Mouse (Mus musculus): ENCODE data around the gene Smarcd1. TPM values are rescaled to one million over a fixed set of nuclear protein-coding genes. Genes with fewer than 3 reads are reported as not detected.

Gene Smarcd1
- total and polyA plus RNA-seq, 2 experiments from 2014 or later = 16.8 to 35.7 TPM

DNA sequence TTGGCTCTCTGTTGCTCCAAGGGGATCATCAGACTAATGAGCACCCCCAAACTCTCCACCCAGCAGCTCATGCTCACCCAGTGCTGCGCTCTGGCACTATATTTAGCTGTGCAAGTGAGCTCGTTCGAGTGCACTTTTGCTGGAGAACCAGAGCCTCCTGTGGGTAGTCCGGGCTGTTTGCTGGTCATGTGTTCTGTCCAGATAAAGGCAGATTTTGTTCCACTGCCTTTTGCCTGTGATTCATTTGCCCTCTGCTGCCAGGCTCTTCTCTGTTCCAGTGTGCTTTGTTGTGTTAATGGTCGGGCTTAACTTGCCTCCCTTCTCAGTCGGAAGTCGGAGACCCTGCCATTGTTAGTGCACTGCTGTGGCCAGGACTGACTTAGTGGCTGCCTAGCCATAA, 3.0 kb downstream of the Smarcd1 start:
- Histone ChIP-seq H3K9ac (replicated peaks; ENCODE audit: low read depth, low read length) (peak overlapping the region; percentile 36; the same call in 1 of the 2 replicates), H3K27ac (ENCODE audit: low read depth) (peak overlapping the region; percentile 99), H3K36me3 (replicated peaks; ENCODE audit: control insufficient read depth, insufficient read depth, low read length) (peaks cover 36% of the 10 kb centered on the region), H3K4me3 (ENCODE audit: low read depth, low read length) (peak overlapping the region; percentile 26), H3K9me3 (replicated peaks; ENCODE audit: control insufficient read depth, low read length) (no peaks in the 10 kb centered on the region), H3K4me1 (ENCODE audit: control insufficient read depth, insufficient read depth) (peaks cover 31% of the 10 kb centered on the region), H3K27me3 (ENCODE audit: control insufficient read depth, insufficient read depth, low read length) (no peaks in the 10 kb centered on the region), H3K4me2 (ENCODE audit: low read depth, low read length) (peak overlapping the region; percentile 70)
- TF ChIP-seq EP300 (IDR thresholded peaks at IDR 0.05; ENCODE audit: low read depth) = no peak
- TF ChIP-seq CTCF (IDR thresholded peaks at IDR 0.05; ENCODE audit: low read depth) = no peak
- 16% methylated on average over 7 of the region's 7 CpGs for WGBS
- ATAC-seq (ENCODE audit: insufficient read depth, low read depth) (peak; percentile 64), DNase-seq (ENCODE audit: low spot score) (peak; percentile 83)

DNA sequence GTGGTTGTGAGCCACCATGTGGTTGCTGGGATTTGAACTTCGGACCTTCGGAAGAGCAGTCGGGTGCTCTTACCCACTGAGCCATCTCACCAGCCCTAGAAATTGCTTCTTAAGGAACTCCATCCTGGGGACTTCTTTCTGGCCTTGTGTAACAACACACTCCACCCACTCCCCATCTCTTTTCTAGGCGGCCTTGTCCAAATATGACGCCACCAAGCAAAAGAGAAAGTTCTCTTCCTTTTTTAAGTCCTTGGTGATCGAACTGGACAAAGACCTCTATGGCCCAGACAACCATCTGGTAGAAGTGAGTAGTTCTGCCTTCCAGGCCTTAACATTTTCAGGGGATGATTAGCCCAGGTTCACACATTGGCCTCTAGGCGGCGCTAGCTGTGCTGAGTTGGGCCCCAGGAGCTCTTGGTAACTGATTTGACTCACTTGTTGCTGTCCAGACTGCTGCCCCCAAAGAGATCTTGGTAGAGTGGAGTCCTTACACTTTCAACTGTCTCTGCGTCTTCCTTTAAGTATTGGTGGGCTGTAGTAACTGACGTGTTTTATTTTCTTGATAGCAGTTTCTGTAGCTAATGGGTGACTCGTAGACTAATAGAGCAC, 3.6 kb downstream of the Smarcd1 start, which contains the start of gene Gm17349:
TSS of gene Gm17349 (minus strand) at position 51 of the 609 bp plus-strand sequence.
- H3K27ac ChIP-seq (ENCODE audit: low read depth) = peak within 1 kb of the TSS; percentile 99
- no peak for ATAC-seq (ENCODE audit: insufficient read depth, low read depth)
- H3K9me3 ChIP-seq (replicated peaks; ENCODE audit: control insufficient read depth, low read length) = no peaks in the 10 kb centered on the region
- peak within 1 kb of the TSS; percentile 26 for H3K4me3 ChIP-seq (ENCODE audit: low read depth, low read length)
- peaks cover 31% of the 10 kb centered on the region for H3K4me1 ChIP-seq (ENCODE audit: control insufficient read depth, insufficient read depth)
- no peaks in the 10 kb centered on the region for H3K27me3 ChIP-seq (ENCODE audit: control insufficient read depth, insufficient read depth, low read length)
- peak; percentile 69 for DNase-seq (ENCODE audit: low spot score)
- H3K9ac ChIP-seq (replicated peaks; ENCODE audit: low read depth, low read length) = peak within 1 kb of the TSS; percentile 36
- 64% methylated on average over 11 of the region's 11 CpGs for WGBS
- TF ChIP-seq CTCF (IDR thresholded peaks at IDR 0.05; ENCODE audit: low read depth) (peak; percentile 74), EP300 (IDR thresholded peaks at IDR 0.05; ENCODE audit: low read depth) (no peak)
- H3K36me3 ChIP-seq (replicated peaks; ENCODE audit: control insufficient read depth, insufficient read depth, low read length) = peaks cover 43% of the 10 kb centered on the region
- peak within 1 kb of the TSS; percentile 70 for H3K4me2 ChIP-seq (ENCODE audit: low read depth, low read length)

DNA sequence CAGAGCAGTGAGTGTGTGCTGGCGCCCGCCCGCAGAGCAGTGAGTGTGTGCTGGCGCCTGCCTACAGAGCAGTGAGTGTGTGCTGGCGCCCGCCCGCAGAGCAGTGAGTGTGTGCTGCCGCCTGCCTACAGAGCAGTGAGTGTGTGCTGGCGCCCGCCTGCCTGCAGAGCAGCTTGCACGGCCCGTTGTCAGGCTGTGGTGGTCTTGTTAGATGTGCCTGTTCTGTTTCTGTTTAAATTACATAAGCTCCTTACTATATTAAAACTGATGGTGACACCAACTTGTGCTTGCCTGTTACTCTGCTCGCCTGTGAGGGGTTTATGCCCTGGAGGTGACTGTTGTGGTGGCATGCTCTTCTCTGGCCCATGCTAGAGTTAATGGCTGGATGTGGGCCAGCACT, 6.2 kb downstream of the Smarcd1 start:
- no peak overlapping the region for H3K9ac ChIP-seq (replicated peaks; ENCODE audit: low read depth, low read length)
- peaks cover 69% of the 10 kb centered on the region for H3K36me3 ChIP-seq (replicated peaks; ENCODE audit: control insufficient read depth, insufficient read depth, low read length)
- H3K9me3 ChIP-seq (replicated peaks; ENCODE audit: control insufficient read depth, low read length) = no peaks in the 10 kb centered on the region
- DNase-seq (ENCODE audit: low spot score) (no peak), ATAC-seq (ENCODE audit: insufficient read depth, low read depth) (no peak)
- WGBS = 93% methylated on average over 13 of the region's 13 CpGs
- no peaks in the 10 kb centered on the region for H3K27me3 ChIP-seq (ENCODE audit: control insufficient read depth, insufficient read depth, low read length)
- H3K4me2 ChIP-seq (ENCODE audit: low read depth, low read length) = no peak overlapping the region
- no peak for TF ChIP-seq EP300 (IDR thresholded peaks at IDR 0.05; ENCODE audit: low read depth)
- TF ChIP-seq CTCF (IDR thresholded peaks at IDR 0.05; ENCODE audit: low read depth) = no peak
- no peak overlapping the region for H3K4me3 ChIP-seq (ENCODE audit: low read depth, low read length)
- no peak overlapping the region for H3K27ac ChIP-seq (ENCODE audit: low read depth)
- H3K4me1 ChIP-seq (ENCODE audit: control insufficient read depth, insufficient read depth) = peaks cover 19% of the 10 kb centered on the region

DNA sequence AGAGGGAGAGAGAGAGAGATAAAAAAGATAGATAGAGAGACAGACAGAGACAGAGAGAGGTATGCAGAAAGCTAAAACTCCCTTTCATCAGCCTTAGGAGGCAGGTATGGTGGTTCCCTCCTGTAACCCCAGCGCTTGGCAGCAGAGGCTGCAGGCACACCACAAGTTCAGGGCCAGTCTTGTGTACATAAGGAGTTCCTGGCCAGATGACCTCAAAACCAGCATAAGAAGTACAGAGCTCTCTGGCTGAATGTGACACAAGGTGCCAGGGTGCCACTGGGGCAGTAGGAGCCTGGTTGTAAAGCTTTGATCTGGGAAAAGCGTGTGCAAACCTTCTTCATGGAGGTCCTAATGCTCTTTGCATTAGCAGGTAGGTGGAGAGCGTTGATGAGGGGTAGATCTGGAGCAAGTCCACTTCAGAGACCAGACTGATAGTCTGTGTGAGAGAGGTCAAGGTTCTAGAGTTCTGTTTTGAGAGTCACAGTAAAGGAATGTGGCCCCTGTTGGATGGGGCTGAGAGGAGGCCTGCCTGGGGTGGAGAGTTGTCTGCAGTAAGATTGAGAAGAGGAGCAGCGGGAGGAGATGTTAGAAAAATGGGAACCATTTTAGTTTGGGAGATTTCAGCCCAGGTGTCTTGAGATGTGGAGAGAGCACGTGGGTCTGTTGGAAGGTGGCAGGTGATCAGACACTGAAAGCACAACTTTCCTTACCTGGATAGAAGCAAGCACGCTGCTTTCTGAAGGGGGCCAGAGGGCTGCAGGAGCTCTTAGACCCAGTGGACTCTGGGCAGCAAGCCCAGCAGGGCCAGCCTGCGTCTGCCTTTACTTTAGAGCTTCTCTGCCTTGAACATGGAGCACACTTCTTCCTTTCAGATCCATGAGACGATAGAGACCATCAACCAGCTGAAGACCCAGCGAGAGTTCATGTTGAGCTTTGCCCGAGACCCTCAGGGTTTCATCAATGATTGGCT, 8.6 kb downstream of the Smarcd1 start:
- Histone ChIP-seq H3K4me3 (ENCODE audit: low read depth, low read length) (no peak overlapping the region), H3K4me2 (ENCODE audit: low read depth, low read length) (no peak overlapping the region), H3K27me3 (ENCODE audit: control insufficient read depth, insufficient read depth, low read length) (no peaks in the 10 kb centered on the region), H3K36me3 (replicated peaks; ENCODE audit: control insufficient read depth, insufficient read depth, low read length) (peaks cover 69% of the 10 kb centered on the region), H3K27ac (ENCODE audit: low read depth) (no peak overlapping the region), H3K9me3 (replicated peaks; ENCODE audit: control insufficient read depth, low read length) (no peaks in the 10 kb centered on the region), H3K9ac (replicated peaks; ENCODE audit: low read depth, low read length) (no peak overlapping the region), H3K4me1 (ENCODE audit: control insufficient read depth, insufficient read depth) (peaks cover 5% of the 10 kb centered on the region; the same call in 1 of the 2 replicates)
- no peak for ATAC-seq (ENCODE audit: insufficient read depth, low read depth)
- DNase-seq (ENCODE audit: low spot score) = no peak
- no peak for TF ChIP-seq CTCF (IDR thresholded peaks at IDR 0.05; ENCODE audit: low read depth)
- no peak for TF ChIP-seq EP300 (IDR thresholded peaks at IDR 0.05; ENCODE audit: low read depth)
- whole genome bisulfite sequencing = 81% methylated on average over 10 of the region's 10 CpGs

DNA sequence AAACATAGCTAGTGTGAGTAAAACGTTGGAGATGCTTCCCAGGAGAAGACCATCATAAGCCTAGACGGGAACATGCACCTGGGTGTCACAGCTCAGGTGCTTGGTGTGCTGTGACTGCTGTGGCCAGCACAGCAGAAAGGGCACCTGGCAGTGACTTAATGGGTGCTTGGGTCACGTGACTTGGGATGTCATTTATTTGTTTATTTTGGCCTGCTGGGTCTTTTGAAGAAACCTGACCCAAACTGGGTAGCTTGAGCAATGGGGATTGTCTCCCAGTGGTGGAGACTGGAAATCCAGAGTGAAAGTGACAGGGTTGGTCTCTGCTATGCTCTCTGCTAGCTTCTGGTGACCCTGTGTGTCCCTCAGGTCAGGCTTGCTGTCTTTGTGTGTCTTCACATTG, 9.6 kb downstream of the Smarcd1 start:
- Histone ChIP-seq H3K9me3 (replicated peaks; ENCODE audit: control insufficient read depth, low read length) (no peaks in the 10 kb centered on the region), H3K27me3 (ENCODE audit: control insufficient read depth, insufficient read depth, low read length) (no peaks in the 10 kb centered on the region), H3K4me3 (ENCODE audit: low read depth, low read length) (no peak overlapping the region), H3K27ac (ENCODE audit: low read depth) (no peak overlapping the region), H3K9ac (replicated peaks; ENCODE audit: low read depth, low read length) (no peak overlapping the region), H3K4me2 (ENCODE audit: low read depth, low read length) (no peak overlapping the region), H3K36me3 (replicated peaks; ENCODE audit: control insufficient read depth, insufficient read depth, low read length) (peaks cover 63% of the 10 kb centered on the region), H3K4me1 (ENCODE audit: control insufficient read depth, insufficient read depth) (peaks cover 15% of the 10 kb centered on the region)
- WGBS = 79% methylated on average over 3 of the region's 3 CpGs
- DNase-seq (ENCODE audit: low spot score) (no peak), ATAC-seq (ENCODE audit: insufficient read depth, low read depth) (no peak)
- no peak for TF ChIP-seq EP300 (IDR thresholded peaks at IDR 0.05; ENCODE audit: low read depth)
- no peak for TF ChIP-seq CTCF (IDR thresholded peaks at IDR 0.05; ENCODE audit: low read depth)
